Mouse (Mus musculus) intestine, embryonic 15.5 days (tissue): ENCODE measurements around the gene Col25a1. TPM values are rescaled to one million over a fixed set of nuclear protein-coding genes. Genes with fewer than 3 reads are reported as not detected.

Experiments used
- ATAC-seq: fragments of 200-750 bp; cut with Nextera tagmentation; 2 replicates; pipeline ENCODE4 v1.8.0; 2017; ENCODE audit warnings: moderate TSS enrichment, moderate library complexity
- H3K27ac ChIP-seq: fragments of 300-500 bp; sonication (generic); 2 replicates; pipeline ENCODE4 v1.5.1; 2015; ENCODE audit warnings: mild to moderate bottlenecking, inconsistent platforms
- H3K27me3 ChIP-seq: fragments of 300-500 bp; sonication (generic); replicated peaks from 2 replicates; pipeline ENCODE4 v1.6.1; 2015; ENCODE audit warnings: inconsistent platforms
- H3K36me3 ChIP-seq: fragments of 300-500 bp; sonication (generic); 2 replicates; pipeline ENCODE4 v1.6.1; 2015; ENCODE audit warnings: inconsistent platforms
- H3K4me1 ChIP-seq: fragments of 300-500 bp; sonication (generic); replicated peaks from 2 replicates; pipeline ENCODE4 v1.6.1; 2015; ENCODE audit warnings: inconsistent platforms
- H3K4me2 ChIP-seq: fragments of 300-500 bp; sonication (generic); replicated peaks from 2 replicates; pipeline ENCODE4 v1.6.1; 2015; ENCODE audit warnings: mild to moderate bottlenecking, inconsistent platforms
- H3K4me3 ChIP-seq: fragments of 300-500 bp; sonication (generic); replicated peaks from 2 replicates; pipeline ENCODE4 v1.5.1; 2015; ENCODE audit warnings: inconsistent platforms
- H3K9ac ChIP-seq: fragments of 300-500 bp; sonication (generic); 2 replicates; pipeline ENCODE4 v1.6.1; 2015; ENCODE audit warnings: inconsistent platforms
- H3K9me3 ChIP-seq: fragments of 300-500 bp; sonication (generic); 2 replicates; pipeline ENCODE4 v1.6.1; 2016; ENCODE audit warnings: inconsistent platforms
- WGBS: fragments of 180-500 bp; shearing (Covaris S2); methylation state at CpG from one replicate; pipeline ENCODE4 v1.1.7; 2015; 5-methylcytosine and 5-hydroxymethylcytosine counted together
- polyA plus RNA-seq: library from polyadenylated mRNA; unstranded; fragments of >200 nt; fragmentation: Nextera tagmentation; extraction: Ambion mirVana; gene quantifications from 2 replicates; pipeline ENCODE4 v1.2.1, GENCODE M21; 2015

Col25a1 gene
- polyA plus RNA-seq, 1 experiment from 2014 or later: 1.9 TPM

DNA sequence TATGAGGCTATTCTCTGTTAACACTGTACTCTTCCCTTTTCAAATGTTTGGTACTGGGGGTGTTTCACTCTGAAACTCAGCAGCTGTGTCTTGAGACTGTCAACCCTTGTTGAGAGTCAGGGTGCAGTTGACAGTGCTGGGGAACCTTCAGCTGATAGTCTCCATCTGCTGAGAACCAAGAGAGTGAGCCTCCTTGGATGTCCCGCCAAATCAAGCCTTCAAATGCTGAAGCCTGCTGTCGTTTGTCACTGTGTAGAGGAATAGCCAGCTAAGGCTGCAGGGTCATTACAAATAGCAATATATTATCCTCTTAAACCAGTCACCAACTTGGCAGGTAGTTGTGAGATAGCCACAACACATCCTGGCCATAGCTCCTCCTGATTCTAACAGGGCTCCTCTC lies 129.0 kb downstream of the Col25a1 start:
- no peaks in the 10 kb centered on the region for H3K9me3 ChIP-seq
- no peak overlapping the region for H3K4me2 ChIP-seq
- H3K27ac ChIP-seq: no peak overlapping the region
- no peak overlapping the region for H3K4me3 ChIP-seq
- 0 out of 2 replicates have a peak, but pooled peaks have one; percentile 13 for ATAC-seq
- 49% methylated on average over 2 of the region's 2 CpGs for WGBS
- H3K9ac ChIP-seq: no peak overlapping the region
- no peaks in the 10 kb centered on the region for H3K36me3 ChIP-seq
- no peaks in the 10 kb centered on the region for H3K27me3 ChIP-seq
- H3K4me1 ChIP-seq: no peaks in the 10 kb centered on the region

DNA sequence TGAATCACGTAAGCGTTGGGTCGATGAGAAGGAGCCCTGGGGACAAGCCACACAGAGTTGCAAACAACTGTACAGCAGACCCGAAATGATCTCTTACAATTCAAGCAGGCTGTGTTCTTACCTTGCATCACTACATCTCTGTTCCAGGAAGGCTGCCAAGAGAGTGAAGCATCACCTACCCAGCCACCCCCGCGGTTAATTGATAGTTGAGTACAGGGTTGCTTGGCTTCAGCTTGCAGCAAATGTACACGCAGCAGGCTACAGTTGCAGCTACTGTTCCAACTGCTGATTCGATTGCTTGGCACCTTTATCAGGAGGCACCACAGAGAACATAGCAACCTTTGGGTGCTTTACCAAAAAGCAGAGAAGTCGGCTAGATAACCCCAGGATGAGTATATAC lies 133.8 kb downstream of the Col25a1 start:
- Histone ChIP-seq H3K9ac (no peak overlapping the region), H3K9me3 (no peaks in the 10 kb centered on the region), H3K27ac (no peak overlapping the region), H3K36me3 (no peaks in the 10 kb centered on the region), H3K4me3 (no peak overlapping the region), H3K4me2 (no peak overlapping the region), H3K4me1 (no peaks in the 10 kb centered on the region), H3K27me3 (no peaks in the 10 kb centered on the region)
- WGBS: 85% methylated on average over 9 of the region's 9 CpGs
- ATAC-seq: no peak

DNA sequence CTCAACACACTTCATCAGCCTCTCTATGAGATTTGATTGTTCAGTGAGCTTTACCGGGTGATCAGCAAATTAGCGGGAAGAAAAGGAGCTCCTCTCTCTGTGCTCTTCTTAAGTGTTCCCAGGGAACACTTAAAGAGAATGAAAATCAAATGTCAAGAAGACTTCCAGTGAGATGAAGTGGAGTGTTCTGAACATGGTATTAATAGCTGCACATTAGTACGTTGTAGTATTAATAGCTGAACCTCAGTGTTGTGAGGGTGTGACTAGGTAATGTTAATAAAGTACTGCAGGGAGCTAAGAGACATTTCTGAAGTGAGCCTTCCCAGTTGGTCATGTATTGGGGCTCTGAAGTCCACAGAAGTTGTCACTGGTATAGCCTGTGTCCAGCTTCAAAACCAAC lies 139.2 kb downstream of the Col25a1 start:
- no peak overlapping the region for H3K9ac ChIP-seq
- no peaks in the 10 kb centered on the region for H3K9me3 ChIP-seq
- H3K4me2 ChIP-seq: no peak overlapping the region
- H3K4me1 ChIP-seq: no peaks in the 10 kb centered on the region
- whole genome bisulfite sequencing: 82% methylated on average over 3 of the region's 3 CpGs
- no peak overlapping the region for H3K4me3 ChIP-seq
- H3K27ac ChIP-seq: no peak overlapping the region
- H3K36me3 ChIP-seq: no peaks in the 10 kb centered on the region
- no peak for ATAC-seq
- no peaks in the 10 kb centered on the region for H3K27me3 ChIP-seq

DNA sequence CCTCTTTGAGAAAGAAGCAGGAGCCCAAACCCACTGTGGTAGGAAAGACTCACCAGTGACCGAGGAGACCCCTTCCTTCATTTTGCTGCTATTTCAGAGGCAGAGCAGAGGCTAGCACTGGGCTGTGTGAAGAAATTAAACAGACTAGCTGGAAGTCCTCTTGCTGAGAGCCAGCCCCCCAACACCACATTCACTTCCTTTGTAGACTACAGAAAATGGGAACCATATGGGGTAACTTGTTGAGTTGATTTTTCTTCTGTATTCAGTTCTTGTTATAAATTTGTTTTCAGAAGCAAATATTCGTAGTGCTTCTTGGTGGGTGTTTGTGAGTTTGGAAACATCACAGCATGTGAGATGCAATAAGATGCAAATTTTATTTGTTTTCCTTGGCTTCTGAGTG lies 142.6 kb downstream of the Col25a1 start:
- ATAC-seq: no peak
- Histone ChIP-seq H3K9ac (no peak overlapping the region), H3K4me3 (no peak overlapping the region), H3K36me3 (no peaks in the 10 kb centered on the region), H3K4me2 (no peak overlapping the region), H3K9me3 (no peaks in the 10 kb centered on the region), H3K27ac (no peak overlapping the region), H3K27me3 (no peaks in the 10 kb centered on the region), H3K4me1 (no peaks in the 10 kb centered on the region)
- 76% methylated on average over 2 of the region's 2 CpGs for whole genome bisulfite sequencing

DNA sequence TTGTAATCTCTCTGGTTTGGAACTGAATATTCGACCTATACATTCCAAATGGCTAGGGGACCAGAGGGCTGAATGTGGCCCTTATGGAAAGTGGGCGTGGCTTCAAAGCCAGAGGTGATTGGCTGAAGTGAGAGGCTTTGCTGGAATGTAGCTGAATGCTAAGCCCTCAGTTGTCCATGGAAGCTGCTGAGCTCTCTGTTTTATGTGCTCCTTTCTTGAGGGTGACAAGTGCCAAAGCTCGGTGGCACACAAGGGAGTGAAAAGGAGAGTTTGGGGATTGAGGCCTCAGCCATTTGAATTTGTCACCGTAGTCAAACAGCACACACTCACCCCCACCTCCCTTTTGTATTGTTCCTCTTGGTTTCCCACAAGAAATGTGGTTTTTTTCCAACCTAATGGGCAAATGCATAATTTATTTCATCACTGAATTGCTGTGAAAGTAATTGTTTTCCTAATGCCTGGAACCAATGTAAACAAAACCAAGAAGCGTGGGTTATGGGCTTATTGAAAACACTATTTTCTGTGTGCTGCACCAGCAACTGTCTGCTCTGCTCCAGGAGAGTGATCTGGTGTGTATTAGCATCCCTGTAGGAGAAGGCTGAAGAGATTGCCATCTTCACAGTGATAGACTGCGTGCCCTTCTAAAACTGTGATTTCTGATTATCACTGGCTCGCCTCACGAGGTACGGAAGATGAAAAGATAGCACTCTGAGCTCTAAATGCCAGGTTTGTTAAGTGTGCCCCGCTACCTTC lies 147.2 kb downstream of the Col25a1 start:
- no peak overlapping the region for H3K9ac ChIP-seq
- H3K4me2 ChIP-seq: no peak overlapping the region
- no peaks in the 10 kb centered on the region for H3K4me1 ChIP-seq
- no peaks in the 10 kb centered on the region for H3K9me3 ChIP-seq
- no peaks in the 10 kb centered on the region for H3K36me3 ChIP-seq
- WGBS: 71% methylated on average over 10 of the region's 10 CpGs
- no peak for ATAC-seq
- H3K27ac ChIP-seq: no peak overlapping the region
- no peaks in the 10 kb centered on the region for H3K27me3 ChIP-seq
- H3K4me3 ChIP-seq: no peak overlapping the region

DNA sequence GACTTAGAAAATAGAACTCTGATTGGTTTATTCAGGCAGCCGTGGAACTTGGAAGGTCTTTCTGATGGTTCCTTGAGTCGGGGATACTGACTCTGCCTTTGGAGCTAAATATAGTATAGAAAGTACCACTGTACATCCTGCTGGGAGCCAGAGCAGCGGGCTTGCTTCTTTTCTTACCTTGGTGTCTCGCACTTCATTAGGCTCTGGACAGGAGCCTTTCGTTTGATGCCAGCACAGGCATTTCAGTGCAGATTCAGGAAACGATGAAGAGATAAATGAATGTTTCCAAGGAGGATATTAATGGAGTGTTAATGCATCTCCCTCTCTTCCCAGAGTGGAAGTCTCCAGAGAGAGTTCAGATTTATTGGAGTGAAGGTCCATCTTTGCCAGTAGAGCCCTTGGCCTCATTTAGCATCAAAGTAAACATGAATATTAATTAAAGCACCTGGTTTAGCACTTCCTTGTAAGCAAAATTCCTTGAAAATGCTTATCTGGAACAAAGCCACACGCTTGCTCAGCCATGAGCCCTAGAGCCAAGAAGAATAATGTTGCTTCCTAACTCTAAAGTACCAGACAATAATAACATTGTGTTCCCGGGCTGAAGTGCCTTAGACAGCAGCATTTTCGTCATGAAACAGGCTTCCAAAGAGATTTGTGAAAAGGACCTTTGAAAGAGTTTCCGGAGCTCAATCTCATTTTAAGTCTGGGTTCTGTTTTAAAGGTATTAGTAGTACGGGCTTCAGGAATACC lies 151.9 kb downstream of the Col25a1 start:
- Histone ChIP-seq H3K4me2 (no peak overlapping the region), H3K4me1 (no peaks in the 10 kb centered on the region), H3K27me3 (no peaks in the 10 kb centered on the region), H3K36me3 (no peaks in the 10 kb centered on the region), H3K27ac (no peak overlapping the region), H3K9me3 (no peaks in the 10 kb centered on the region), H3K4me3 (no peak overlapping the region), H3K9ac (no peak overlapping the region)
- no peak for ATAC-seq
- 57% methylated on average over 11 of the region's 11 CpGs for WGBS

DNA sequence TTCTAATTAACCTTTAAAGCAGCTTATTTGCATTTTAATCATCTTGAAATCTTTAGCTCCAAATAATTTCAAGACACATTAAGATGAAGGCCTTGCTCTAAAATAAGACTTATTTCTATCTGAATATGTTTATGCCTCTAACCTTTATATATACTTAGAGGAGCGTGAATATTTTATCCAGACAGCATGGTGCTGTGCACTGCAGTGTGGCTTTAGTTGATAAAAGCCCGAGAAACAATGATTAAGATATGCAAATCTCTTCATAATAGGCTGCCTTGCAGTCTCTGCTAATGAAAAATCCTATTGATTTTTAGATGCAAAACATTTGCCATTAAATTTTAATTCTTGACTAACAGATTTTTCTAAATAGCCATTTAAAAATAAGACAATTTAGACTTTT lies 156.8 kb downstream of the Col25a1 start:
- Histone ChIP-seq H3K36me3 (no peaks in the 10 kb centered on the region), H3K4me2 (no peak overlapping the region), H3K9ac (no peak overlapping the region), H3K9me3 (no peaks in the 10 kb centered on the region), H3K4me3 (no peak overlapping the region), H3K4me1 (no peaks in the 10 kb centered on the region), H3K27ac (no peak overlapping the region), H3K27me3 (no peaks in the 10 kb centered on the region)
- ATAC-seq: no peak
- WGBS: 83% methylated on average over 2 of the region's 2 CpGs

DNA sequence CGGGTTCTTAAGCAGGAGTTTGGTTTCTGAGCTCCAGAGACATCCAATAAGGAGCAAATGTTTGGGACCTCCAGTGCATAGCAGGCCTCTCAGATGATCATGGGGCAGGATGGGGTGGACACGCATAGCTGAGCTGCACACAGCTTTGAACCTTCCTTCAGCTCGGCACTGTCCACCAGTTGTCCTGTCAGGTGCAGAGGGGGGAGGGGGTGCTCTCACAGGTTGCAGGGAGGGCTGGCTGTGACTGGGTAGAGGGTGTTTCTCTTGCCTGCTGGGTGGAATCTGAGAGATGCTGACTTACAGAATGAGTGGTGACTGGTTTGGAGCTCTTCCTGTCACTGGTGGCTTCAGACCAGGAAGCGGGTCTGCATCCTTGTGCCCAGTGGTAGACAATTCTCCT lies 157.5 kb downstream of the Col25a1 start:
- no peaks in the 10 kb centered on the region for H3K4me1 ChIP-seq

DNA sequence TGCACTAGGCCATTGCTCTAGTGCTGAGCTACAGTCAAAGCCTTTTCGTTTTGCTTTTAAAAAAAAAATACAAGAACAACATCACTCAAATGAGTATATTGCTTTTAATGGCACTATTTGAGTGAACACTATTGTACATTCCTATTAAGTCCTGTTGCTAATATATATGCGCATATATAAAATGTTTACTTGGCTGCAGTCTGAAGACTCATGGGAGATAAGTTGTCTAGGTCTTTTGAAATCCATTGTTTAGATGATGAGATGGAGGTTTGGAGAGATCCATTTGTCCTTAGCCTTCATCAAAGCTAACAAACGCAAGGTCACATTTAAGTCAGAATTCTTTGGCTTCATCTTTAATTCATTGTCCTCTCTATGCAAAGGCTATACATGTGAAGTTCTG lies 157.9 kb downstream of the Col25a1 start:
- ATAC-seq: no peak
- H3K9me3 ChIP-seq: no peaks in the 10 kb centered on the region
- H3K27ac ChIP-seq: no peak overlapping the region
- H3K36me3 ChIP-seq: no peaks in the 10 kb centered on the region
- H3K4me1 ChIP-seq: no peaks in the 10 kb centered on the region
- no peaks in the 10 kb centered on the region for H3K27me3 ChIP-seq
- 90% methylated on average over 3 of the region's 3 CpGs for WGBS
- no peak overlapping the region for H3K9ac ChIP-seq
- H3K4me3 ChIP-seq: no peak overlapping the region
- no peak overlapping the region for H3K4me2 ChIP-seq

More for the DNA sequence above, 157.5 kb downstream of the Col25a1 start:
- Histone ChIP-seq H3K36me3 (no peaks in the 10 kb centered on the region), H3K4me3 (no peak overlapping the region), H3K9me3 (no peaks in the 10 kb centered on the region), H3K27ac (no peak overlapping the region), H3K9ac (no peak overlapping the region), H3K27me3 (no peaks in the 10 kb centered on the region), H3K4me2 (no peak overlapping the region)
- no peak for ATAC-seq
- 76% methylated on average over 4 of the region's 4 CpGs for WGBS

DNA sequence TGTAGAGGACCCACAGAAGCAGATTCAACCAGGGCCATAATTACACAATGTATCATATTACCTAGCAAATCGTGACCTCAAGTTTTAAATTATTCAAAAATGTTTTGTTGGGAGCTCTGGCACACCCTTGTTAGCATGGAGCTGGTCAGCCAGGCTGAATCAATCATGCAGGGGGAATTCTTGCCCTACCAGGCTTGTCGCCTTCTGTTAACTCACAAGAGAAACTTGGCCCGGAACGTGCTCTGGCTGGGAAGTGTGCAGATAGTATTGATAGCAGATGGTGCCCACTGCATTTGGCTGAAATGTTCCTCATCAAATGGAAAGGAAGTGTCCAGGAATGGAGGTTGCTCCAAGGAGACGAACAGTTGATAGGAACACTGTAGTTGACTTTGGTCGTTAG lies 158.9 kb downstream of the Col25a1 start:
- no peaks in the 10 kb centered on the region for H3K27me3 ChIP-seq
- no peaks in the 10 kb centered on the region for H3K4me1 ChIP-seq
- H3K9ac ChIP-seq: no peak overlapping the region
- no peak overlapping the region for H3K4me3 ChIP-seq
- H3K36me3 ChIP-seq: no peaks in the 10 kb centered on the region
- WGBS: 69% methylated on average over 6 of the region's 6 CpGs
- H3K9me3 ChIP-seq: no peaks in the 10 kb centered on the region
- H3K27ac ChIP-seq: no peak overlapping the region
- H3K4me2 ChIP-seq: no peak overlapping the region
- ATAC-seq: no peak

DNA sequence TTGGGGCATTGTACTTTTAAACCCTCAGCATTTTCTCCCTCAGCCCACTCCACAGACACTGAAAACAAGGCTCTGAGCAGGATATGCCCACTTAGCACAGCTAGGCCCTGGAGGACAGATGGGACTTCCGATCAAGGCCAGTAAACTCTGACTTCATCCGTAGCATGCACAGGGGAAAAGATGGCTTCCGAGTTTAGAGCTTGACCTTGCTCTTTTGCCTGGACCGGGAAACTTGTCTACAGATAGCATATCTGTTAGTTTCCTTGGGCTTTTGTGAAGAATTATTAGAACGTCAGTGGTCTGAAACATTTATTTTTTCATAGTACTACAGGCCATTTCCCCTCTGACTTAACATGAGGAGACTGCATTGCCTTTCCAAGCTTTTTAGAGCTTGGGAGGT lies 159.4 kb downstream of the Col25a1 start:
- H3K4me3 ChIP-seq: no peak overlapping the region
- no peak for ATAC-seq
- H3K27me3 ChIP-seq: no peaks in the 10 kb centered on the region
- H3K9me3 ChIP-seq: no peaks in the 10 kb centered on the region
- H3K36me3 ChIP-seq: no peaks in the 10 kb centered on the region
- 94% methylated on average over 5 of the region's 5 CpGs for WGBS
- no peak overlapping the region for H3K27ac ChIP-seq
- no peaks in the 10 kb centered on the region for H3K4me1 ChIP-seq
- H3K4me2 ChIP-seq: no peak overlapping the region
- H3K9ac ChIP-seq: no peak overlapping the region

DNA sequence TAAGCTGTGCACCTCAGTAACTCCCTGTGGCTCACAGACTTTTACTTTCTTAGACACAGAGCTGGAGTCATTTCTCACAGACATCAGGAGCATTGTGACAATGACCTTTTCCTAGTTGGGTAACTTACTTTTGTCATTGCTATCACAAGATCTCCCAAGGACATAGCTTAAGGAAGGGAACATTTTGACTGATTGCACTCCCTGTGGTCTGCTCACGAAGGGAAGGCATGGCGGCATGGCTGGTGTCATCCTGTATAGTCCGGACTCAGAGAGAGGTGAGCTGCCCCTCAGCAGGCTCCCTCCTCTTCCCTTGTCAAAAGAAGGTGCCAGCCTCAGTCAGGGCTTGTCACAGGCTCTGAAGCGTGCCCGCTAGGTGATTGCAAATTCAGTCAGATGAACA lies 160.6 kb downstream of the Col25a1 start:
- no peak overlapping the region for H3K27ac ChIP-seq
- no peaks in the 10 kb centered on the region for H3K36me3 ChIP-seq
- H3K4me1 ChIP-seq: no peaks in the 10 kb centered on the region
- no peak overlapping the region for H3K4me3 ChIP-seq
- no peaks in the 10 kb centered on the region for H3K9me3 ChIP-seq
- ATAC-seq: no peak
- no peak overlapping the region for H3K9ac ChIP-seq
- H3K4me2 ChIP-seq: no peak overlapping the region
- 85% methylated on average over 5 of the region's 5 CpGs for WGBS
- H3K27me3 ChIP-seq: no peaks in the 10 kb centered on the region

DNA sequence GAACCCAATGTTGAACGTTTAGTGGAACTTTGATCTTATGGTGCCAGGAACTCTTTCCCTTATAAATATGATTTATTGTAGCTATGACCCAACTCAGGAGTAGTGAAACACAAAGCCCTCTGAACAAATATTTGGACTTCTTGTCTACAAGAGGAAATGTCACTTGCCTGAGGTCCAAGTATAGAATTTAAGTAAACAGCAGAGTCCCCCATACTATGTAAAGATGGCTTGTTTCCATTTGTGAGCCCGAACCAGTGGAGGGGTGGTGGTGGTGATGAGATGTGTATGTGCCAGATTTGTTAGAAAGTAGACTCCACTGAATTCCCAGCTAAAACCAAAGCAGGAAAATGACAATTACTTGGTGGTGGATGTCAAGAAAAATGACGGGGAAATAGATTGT lies 169.2 kb downstream of the Col25a1 start:
- no peaks in the 10 kb centered on the region for H3K36me3 ChIP-seq
- no peaks in the 10 kb centered on the region for H3K9me3 ChIP-seq
- H3K9ac ChIP-seq: no peak overlapping the region
- H3K4me2 ChIP-seq: no peak overlapping the region
- H3K27me3 ChIP-seq: no peaks in the 10 kb centered on the region
- no peak overlapping the region for H3K4me3 ChIP-seq
- 45% methylated on average over 3 of the region's 3 CpGs for WGBS
- no peak for ATAC-seq
- no peak overlapping the region for H3K27ac ChIP-seq
- H3K4me1 ChIP-seq: no peaks in the 10 kb centered on the region
